Mouse (Mus musculus): ENCODE measurements around the gene Cachd1.

DNA sequence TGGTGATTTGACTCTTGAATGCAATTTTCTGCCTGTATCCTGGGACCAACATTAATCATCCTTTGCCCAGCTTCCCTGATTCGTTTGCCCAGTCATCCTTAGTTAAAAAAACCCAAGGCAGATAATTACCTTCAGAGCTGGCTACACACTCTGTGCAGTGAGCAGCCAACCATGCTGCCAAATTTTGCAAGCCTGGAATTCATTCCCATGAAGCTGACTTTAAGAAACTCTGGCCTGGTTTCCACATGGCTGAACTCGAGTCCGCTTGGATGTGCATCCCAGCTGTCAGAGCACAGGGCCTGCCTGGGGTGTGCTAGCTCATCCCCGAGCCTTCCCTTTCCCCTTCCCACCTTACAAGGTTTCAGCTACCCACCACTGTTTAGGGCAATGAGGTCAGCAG lies 214.5 kb downstream of the Cachd1 start:
- TF ChIP-seq USF1 (IDR thresholded peaks at IDR 0.05; ENCODE audit: low read depth) (no peak), MAX (IDR thresholded peaks at IDR 0.05; ENCODE audit: low read depth) (no peak), POLR2AphosphoS2 (IDR thresholded peaks at IDR 0.05; ENCODE audit: insufficient read length, low read depth) (no peak)
